Mouse (Mus musculus) neutrophil, adult 59 days (primary cell): ENCODE measurements around the gene Arl15. TPM values are rescaled to one million over a fixed set of nuclear protein-coding genes. Genes with fewer than 3 reads are reported as not detected.

Experiments used
- total RNA-seq, 2 experiments: library from RNA; stranded (reverse); gene quantifications; 1 replicate in 1 of 2; 2 replicates in 1 of 2; pipeline ENCODE4 v1.2.4; 2023

Arl15 gene
- total RNA-seq: 10 to 100 TPM; 12.0 to 13.9 TPM

DNA sequence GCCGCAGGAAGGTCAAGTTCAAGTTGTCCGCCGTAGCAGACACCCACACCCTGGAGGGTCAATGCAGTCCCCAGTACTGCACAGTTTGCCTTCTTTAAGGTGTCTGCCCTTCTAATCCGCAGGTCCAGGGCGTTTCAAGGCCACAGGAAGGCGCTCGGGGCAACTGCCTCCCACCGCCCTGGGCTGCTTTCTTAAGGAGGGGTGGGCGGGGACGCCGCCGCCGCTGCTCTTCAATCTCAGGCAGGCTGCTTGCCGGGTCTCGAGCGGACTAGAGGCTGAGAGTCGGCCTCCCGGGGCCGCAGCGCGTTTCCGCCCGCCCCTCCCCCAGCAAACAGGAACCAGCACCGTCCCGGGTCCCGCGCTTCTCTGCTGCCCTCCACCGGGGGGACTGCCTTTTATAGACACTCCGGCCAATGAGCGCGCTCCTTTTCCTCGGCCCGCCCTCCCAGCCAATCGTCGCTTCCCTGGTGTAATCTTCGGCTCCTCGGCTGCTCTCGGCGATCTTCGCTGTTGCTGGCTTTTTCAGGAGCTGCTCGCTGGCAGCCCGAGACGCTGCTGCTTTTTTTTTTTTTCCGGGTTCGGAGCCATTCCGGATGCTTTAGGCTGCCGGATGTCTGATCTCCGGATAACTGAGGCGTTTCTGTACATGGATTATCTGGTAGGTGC lies at the start of gene Arl15:
Gene Arl15 (plus strand): TSS at position 467 of the 666 bp plus-strand sequence.

Other genes with a start within 250 kb of the Arl15 start
- 100 to 1,000 TPM in 1 of 2 experiments, 10 to 100 TPM in 1; 98.2 to 103 TPM for gene Snx18, start 175.9 kb upstream of the Arl15 start, total RNA-seq
- not detected for gene Hspb3, start 130.8 kb upstream of the Arl15 start, total RNA-seq